Mouse (Mus musculus): ENCODE data around the gene Tspan18. TPM values are rescaled to one million over a fixed set of nuclear protein-coding genes. Genes with fewer than 3 reads are reported as not detected.

The Tspan18 gene
- total and polyA plus RNA-seq, 3 experiments, result 0.38 TPM; not detected in 2

DNA sequence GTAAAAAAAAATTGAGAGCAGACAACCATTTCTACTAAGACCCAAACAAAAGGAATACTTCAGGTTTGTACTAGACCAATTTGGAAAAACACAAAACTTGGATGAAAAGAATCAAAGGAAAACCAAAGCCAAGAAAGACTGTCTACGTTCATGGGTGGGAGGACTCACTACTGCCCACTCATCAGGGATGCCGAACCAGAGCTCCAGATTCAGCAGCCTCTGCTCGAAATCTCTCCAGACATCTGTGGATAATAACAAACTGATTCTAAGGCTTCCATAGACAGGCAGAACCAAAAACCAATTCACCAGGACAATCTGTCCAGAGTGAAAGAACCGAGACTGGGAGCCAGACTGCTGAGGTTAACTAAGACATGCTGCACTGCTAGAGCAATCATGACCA, 27.4 kb downstream of the Tspan18 start:
- no peak for TF ChIP-seq TBP (conservative IDR thresholded peaks at IDR 0.05; ENCODE audit: low read depth, low read length)
- TF ChIP-seq POLR2AphosphoS2 (IDR thresholded peaks at IDR 0.05; ENCODE audit: low read depth, low read length), result no peak
- TF ChIP-seq MAX (IDR thresholded peaks at IDR 0.05; ENCODE audit: low read length), result no peak
- TF ChIP-seq SIN3A (IDR thresholded peaks at IDR 0.05; ENCODE audit: low read length), result no peak
- no peak for TF ChIP-seq KAT2A (IDR thresholded peaks at IDR 0.05; ENCODE audit: insufficient replicate concordance, low read length)
- TF ChIP-seq MAFK (IDR thresholded peaks at IDR 0.05; ENCODE audit: insufficient replicate concordance, low read length), result no peak
- TF ChIP-seq MAZ (IDR thresholded peaks at IDR 0.05; ENCODE audit: low read depth, low read length), result no peak
- no peak for TF ChIP-seq SMC3 (IDR thresholded peaks at IDR 0.05; ENCODE audit: low read depth, low read length)
- no peak for TF ChIP-seq JUN (IDR thresholded peaks at IDR 0.05; ENCODE audit: insufficient read depth, low read depth, low read length)
- TF ChIP-seq ZNF384 (IDR thresholded peaks at IDR 0.05; ENCODE audit: low read depth, low read length), result no peak
- no peak for TF ChIP-seq CTCF (conservative IDR thresholded peaks at IDR 0.05 in 1 of 2, IDR thresholded peaks at IDR 0.05 in 1 of 2; ENCODE audit: low read depth in 2 of 2, low read length in 2 of 2)
- no peak for TF ChIP-seq EP300 (IDR thresholded peaks at IDR 0.05; ENCODE audit: low read length)
- TF ChIP-seq BHLHE40 (IDR thresholded peaks at IDR 0.05; ENCODE audit: low read depth, low read length), result no peak
- TF ChIP-seq NELFE (IDR thresholded peaks at IDR 0.05; ENCODE audit: low read depth, low read length), result no peak
- no peak for TF ChIP-seq CHD1 (IDR thresholded peaks at IDR 0.05; ENCODE audit: low read depth, low read length)
- H3K27ac ChIP-seq (ENCODE audit: insufficient read depth, low read depth), result no peak overlapping the region
- no peak for DNase-seq (ENCODE audit: extremely low read depth)
- dilution Hi-C loops (cut with MboI; ENCODE audit: extremely low pct_ligation_motif_present, extremely low pct_unique_long_range_greater_than_20kb, low sequenced_read_pairs) (no loop called here), in situ Hi-C loops (cut with MboI; ENCODE audit: low pct_ligation_motif_present, low pct_unique_long_range_greater_than_20kb, low sequenced_read_pairs) (no loop called here)
- H3K4me3 ChIP-seq (replicated peaks in 1 of 3; ENCODE audit: low read depth in 2 of 3, low read length in 2 of 3, poor library complexity in 1 of 3), result no peak overlapping the region
- no peaks in the 10 kb centered on the region for H3K79me2 ChIP-seq (replicated peaks; ENCODE audit: control insufficient read depth, extremely low read depth, insufficient read depth, poor library complexity, severe bottlenecking)
- H3K27me3 ChIP-seq (replicated peaks), result peaks cover 91% of the 10 kb centered on the region
- H3K9me3 ChIP-seq (replicated peaks; ENCODE audit: low read length), result no peaks in the 10 kb centered on the region
- no peaks in the 10 kb centered on the region for H3K4me1 ChIP-seq (ENCODE audit: control insufficient read depth in 1 of 2, insufficient read depth in 2 of 2)
- H3K36me3 ChIP-seq (replicated peaks in 1 of 2; ENCODE audit: control insufficient read depth in 1 of 2, insufficient read depth in 1 of 2, low read length in 1 of 2), result no peaks in the 10 kb centered on the region
- H3K9ac ChIP-seq (ENCODE audit: insufficient read depth, low read depth), result no peak overlapping the region
- H3K4me2 ChIP-seq (ENCODE audit: insufficient read depth, low read depth, poor library complexity, severe bottlenecking), result no peak overlapping the region

DNA sequence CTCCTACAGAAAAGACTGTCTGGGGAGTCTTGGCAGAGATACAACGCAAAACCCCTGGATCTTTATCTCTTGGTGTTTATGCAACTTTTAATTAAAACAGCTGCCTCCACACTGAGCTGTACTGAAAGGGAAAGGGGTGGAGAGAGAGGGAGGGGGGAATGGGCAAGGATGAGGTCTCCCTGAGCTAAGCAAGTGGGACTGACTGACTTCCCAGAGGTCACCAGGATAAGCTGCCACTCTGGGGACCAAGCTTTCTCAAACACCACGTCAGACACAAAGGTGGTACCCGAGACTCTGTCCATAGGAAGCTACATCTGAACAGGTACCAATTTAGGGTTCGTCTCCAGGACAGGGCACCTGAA, 30.1 kb downstream of the Tspan18 start:
- no peak overlapping the region for H3K27ac ChIP-seq (ENCODE audit: insufficient read depth, low read depth)
- dilution Hi-C loops (cut with MboI; ENCODE audit: extremely low pct_ligation_motif_present, extremely low pct_unique_long_range_greater_than_20kb, low sequenced_read_pairs), result no loop called here
- no peak overlapping the region for H3K4me2 ChIP-seq (ENCODE audit: insufficient read depth, low read depth, poor library complexity, severe bottlenecking)

More for the DNA sequence above, 30.1 kb downstream of the Tspan18 start:
- Histone ChIP-seq H3K79me2 (replicated peaks; ENCODE audit: control insufficient read depth, extremely low read depth, insufficient read depth, poor library complexity, severe bottlenecking) (no peaks in the 10 kb centered on the region), H3K4me3 (replicated peaks in 1 of 3; ENCODE audit: low read depth in 2 of 3, low read length in 2 of 3, poor library complexity in 1 of 3) (no peak overlapping the region), H3K9me3 (replicated peaks; ENCODE audit: low read length) (no peaks in the 10 kb centered on the region), H3K4me1 (ENCODE audit: control insufficient read depth in 1 of 2, insufficient read depth in 2 of 2) (no peaks in the 10 kb centered on the region), H3K36me3 (replicated peaks in 1 of 2; ENCODE audit: control insufficient read depth in 1 of 2, insufficient read depth in 1 of 2, low read length in 1 of 2) (no peaks in the 10 kb centered on the region), H3K9ac (ENCODE audit: insufficient read depth, low read depth) (no peak overlapping the region), H3K27me3 (replicated peaks) (peaks cover 89% of the 10 kb centered on the region)
- no peak for TF ChIP-seq MXI1 (IDR thresholded peaks at IDR 0.05; ENCODE audit: low read depth, low read length)
- no peak for TF ChIP-seq ZNF384 (IDR thresholded peaks at IDR 0.05; ENCODE audit: low read depth, low read length)
- TF ChIP-seq ZKSCAN1 (IDR thresholded peaks at IDR 0.05; ENCODE audit: borderline replicate concordance, low read depth, low read length), result no peak
- no peak for TF ChIP-seq CHD2 (IDR thresholded peaks at IDR 0.05; ENCODE audit: low read length)
- TF ChIP-seq GABPA (IDR thresholded peaks at IDR 0.05; ENCODE audit: insufficient replicate concordance, low read depth, low read length), result no peak
- no peak for TF ChIP-seq EP300 (IDR thresholded peaks at IDR 0.05; ENCODE audit: low read length)
- TF ChIP-seq ETS1 (conservative IDR thresholded peaks at IDR 0.05; ENCODE audit: low read depth, low read length), result no peak
- no peak for TF ChIP-seq SMC3 (IDR thresholded peaks at IDR 0.05; ENCODE audit: low read depth, low read length)
- in situ Hi-C loops (cut with MboI; ENCODE audit: low pct_ligation_motif_present, low pct_unique_long_range_greater_than_20kb, low sequenced_read_pairs), result no loop called here
- no peak for DNase-seq (ENCODE audit: extremely low read depth)

Data from CH12.LX (cell line).